Mouse (Mus musculus) myocyte (in vitro differentiated cells): ENCODE data around the gene Cldn14.

ENCODE experiments used
- MAX ChIP-seq: IDR thresholded peaks from one replicate; pipeline ENCODE4 v1.6.1; 2011; ENCODE audit warnings: low read depth, mild to moderate bottlenecking, control low read depth
- POLR2A ChIP-seq: IDR thresholded peaks from one replicate; pipeline ENCODE4 v1.6.1; 2011; ENCODE audit warnings: low read depth, mild to moderate bottlenecking, control low read depth, moderate library complexity; ENCODE audit not compliant: insufficient read length

- TF ChIP-seq POLR2A (no peak), MAX (no peak)
Observed at GRCm38 (mm10) chr16:94008737-94009136, at the start of gene Cldn14.
